In the genomic region with DNA sequence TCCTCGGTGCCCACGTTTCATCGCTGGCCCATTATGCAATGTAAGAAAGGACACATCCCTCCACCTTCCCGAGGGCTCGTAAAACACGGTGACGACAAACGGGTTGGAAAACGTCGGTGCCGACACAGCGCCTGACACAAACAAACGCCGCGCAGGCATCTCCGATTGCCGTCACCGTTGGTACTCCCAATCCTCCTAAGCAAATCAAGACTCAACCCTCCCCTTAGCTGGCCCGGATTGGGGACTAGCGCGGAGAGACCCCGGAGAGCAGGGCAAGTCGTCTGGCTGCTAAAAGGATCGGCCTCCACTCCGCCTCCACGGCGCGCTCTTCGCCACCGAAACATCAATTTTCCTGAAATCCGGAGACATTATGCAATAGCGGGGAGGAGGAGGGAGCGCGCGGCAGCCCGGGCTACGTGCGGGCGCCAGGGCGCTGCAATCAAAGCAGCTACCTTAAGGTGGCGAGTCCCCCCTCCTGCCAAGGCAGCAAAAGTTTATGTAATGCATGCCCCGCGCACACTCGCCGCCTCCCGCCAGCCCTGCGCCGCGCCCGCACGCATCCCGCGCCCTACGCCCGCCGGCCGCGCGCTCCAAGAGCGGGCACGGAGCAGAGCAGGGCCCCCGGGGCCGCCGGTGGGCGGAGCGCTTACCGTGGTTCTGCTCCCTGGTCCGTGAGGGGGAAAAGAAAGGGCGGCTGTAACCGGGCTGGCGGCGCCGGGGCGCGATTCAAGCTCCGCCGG, we compare ENCODE assay signal across 8 mouse cellular contexts. TPM values are rescaled to one million over a fixed set of nuclear protein-coding genes. Genes with fewer than 3 reads are reported as not detected.
DNase-seq lines count a peak whose midpoint lies in the region; ATAC-seq and TF ChIP-seq lines count a peak whose summit lies in the region.

No protein-coding gene starts in this region.

- no peaks in the 10 kb centered on the region for H3K36me3 ChIP-seq in forebrain, postnatal 0 days (ENCODE audit: insufficient read depth)
- H3K36me3 ChIP-seq in hindbrain, embryonic 13.5 days = no peaks in the 10 kb centered on the region

- H3K9ac ChIP-seq in forebrain, postnatal 0 days = peak overlapping the region; percentile 94
- H3K9ac ChIP-seq in hindbrain, embryonic 13.5 days = peak overlapping the region; percentile 90

- WGBS in forebrain, postnatal 0 days = 1% methylated on average over 75 of the region's 77 CpGs
- WGBS in hindbrain, embryonic 13.5 days = under 1% methylated on average over 68 of the region's 77 CpGs

- H3K9me3 ChIP-seq in forebrain, postnatal 0 days (ENCODE audit: low read length) = no peaks in the 10 kb centered on the region
- H3K9me3 ChIP-seq in hindbrain, embryonic 13.5 days = no peaks in the 10 kb centered on the region

- H3K27ac ChIP-seq in forebrain, postnatal 0 days (ENCODE audit: low read depth, low read length) = peak overlapping the region; percentile 96
- H3K27ac ChIP-seq in hindbrain, embryonic 13.5 days = peak overlapping the region; percentile 99

- H3K4me3 ChIP-seq in forebrain, postnatal 0 days (ENCODE audit: low read depth, low read length) = peak overlapping the region; percentile 81
- peak overlapping the region; percentile 86 for H3K4me3 ChIP-seq in hindbrain, embryonic 13.5 days

- H3K27me3 ChIP-seq in forebrain, postnatal 0 days (ENCODE audit: insufficient read depth, low read length) = no peaks in the 10 kb centered on the region
- no peaks in the 10 kb centered on the region for H3K27me3 ChIP-seq in hindbrain, embryonic 13.5 days

- DNase-seq in Muller cell, postnatal 12 days (ENCODE audit: inconsistent ontology term) = peak; percentile 89
- DNase-seq in cerebellum, adult 11 months = peak; percentile 80
- peak; percentile 91 for DNase-seq in forebrain, postnatal 0 days
- DNase-seq in layer of hippocampus, postnatal 36 days = peak; percentile 82 to 83
- DNase-seq in lung, postnatal 10 days = peak; percentile 79
- DNase-seq in retina, embryonic 14.5 days (ENCODE audit: low spot score) = peak; percentile 74
- peak; percentile 58 to 68 for DNase-seq in urinary bladder, postnatal 4 days (ENCODE audit: low spot score in 2 of 2)

- H3K4me1 ChIP-seq in forebrain, postnatal 0 days (ENCODE audit: insufficient read depth) = peaks cover 18% of the 10 kb centered on the region
- peaks cover 34% of the 10 kb centered on the region for H3K4me1 ChIP-seq in hindbrain, embryonic 13.5 days (replicated peaks)

- ATAC-seq in forebrain, postnatal 0 days = peak; percentile 74
- peak; percentile 84 for ATAC-seq in hindbrain, embryonic 13.5 days (ENCODE audit: low FRiP score)

- peak overlapping the region; percentile 99 for H3K4me2 ChIP-seq in forebrain, postnatal 0 days (ENCODE audit: low read depth)
- peak overlapping the region; percentile 94 for H3K4me2 ChIP-seq in hindbrain, embryonic 13.5 days

- TF ChIP-seq CTCF in forebrain, postnatal 0 days (IDR thresholded peaks at IDR 0.05; ENCODE audit: low read depth) = peak; percentile 51

RNA-seq across cellular contexts. Expression of gene Nfil3, which starts 0.5 kb away (rescaled TPM):
- total RNA-seq in forebrain, postnatal 0 days (2014; rRNA removed) = 20.8 and 29.3 TPM in 2 replicates
- 36.8 and 37.7 TPM in 2 replicates for polyA plus RNA-seq in forebrain, postnatal 0 days (2015; fragmentation: Nextera tagmentation; extraction: Ambion mirVana)
- polyA plus RNA-seq in hindbrain, embryonic 13.5 days (2015; fragmentation: Nextera tagmentation; extraction: Ambion mirVana) = 52.9 and 55.6 TPM in 2 replicates
- 10 to 100 TPM; 19.0 to 19.5 TPM for total RNA-seq in layer of hippocampus, postnatal 36 days (2021)

RNA-seq across cellular contexts. Expression of gene Auh, which starts 50.9 kb away (rescaled TPM):
- total RNA-seq in forebrain, postnatal 0 days (2014; rRNA removed) = 50.3 and 56.2 TPM in 2 replicates
- polyA plus RNA-seq in forebrain, postnatal 0 days (2015; fragmentation: Nextera tagmentation; extraction: Ambion mirVana) = 55.3 and 58.7 TPM in 2 replicates
- 61.8 and 64.6 TPM in 2 replicates for polyA plus RNA-seq in hindbrain, embryonic 13.5 days (2015; fragmentation: Nextera tagmentation; extraction: Ambion mirVana)
- 100 to 1,000 TPM; 107 to 115 TPM for total RNA-seq in layer of hippocampus, postnatal 36 days (2021)

Comparison
In these comparisons a context has a peak if more than half of its experiments do, and no peak if none do; other contexts are left out.
1. Peak in every context shown above with its lines: DNase-seq, ATAC-seq, H3K4me3 ChIP-seq and H3K27ac ChIP-seq.